Mouse (Mus musculus) liver, adult (tissue): ENCODE data around the gene Crtc3.
A peak's percentile ranks its signal among the peaks of the same experiment; 100 is the strongest.

Source experiments
- GATA4 ChIP-seq: IDR thresholded peaks from 2 replicates; pipeline ENCODE4 v1.6.1; 2014; ENCODE audit warnings: mild to moderate bottlenecking, low read length; ENCODE audit not compliant: insufficient replicate concordance

Gene Crtc3

DNA sequence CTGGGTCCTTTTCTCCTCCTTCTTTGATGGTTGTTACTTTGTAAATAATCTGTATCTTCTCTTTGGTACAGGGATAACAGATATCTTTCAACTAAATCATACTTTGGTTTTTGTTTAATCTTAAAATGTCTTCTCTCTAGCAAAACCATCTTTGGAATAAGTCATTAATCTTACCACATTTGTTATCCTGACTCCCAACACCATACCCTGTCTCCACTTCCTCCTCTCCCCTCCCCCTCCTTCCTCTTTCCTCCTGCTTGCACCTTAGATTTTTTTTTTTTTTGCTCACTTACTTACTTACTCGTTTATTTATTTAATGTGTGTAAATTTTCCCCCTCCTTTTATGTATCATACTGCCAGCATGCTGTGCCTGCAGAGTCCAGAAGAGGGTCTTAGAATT, 7.7 kb upstream of the Crtc3 start:
- TF ChIP-seq GATA4: no peak

DNA sequence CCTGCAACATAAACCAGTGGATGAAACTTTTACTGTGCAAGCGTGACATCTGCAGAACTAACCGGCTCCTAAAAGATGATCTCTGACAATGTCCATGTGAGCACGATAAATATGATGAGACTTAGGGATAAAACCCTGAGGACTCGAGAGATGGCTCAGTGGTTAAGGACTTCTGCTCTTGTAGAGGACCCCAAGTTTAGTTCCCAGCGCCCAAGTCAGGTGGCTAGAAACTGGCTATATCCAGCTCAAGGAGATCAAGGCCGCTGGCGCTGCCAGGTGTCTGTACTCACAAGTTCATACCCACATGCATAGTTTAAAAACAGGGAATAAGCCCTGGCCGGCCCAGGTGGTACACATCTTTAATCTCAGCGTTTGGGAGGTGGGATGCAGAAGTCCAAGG, 3.8 kb upstream of the Crtc3 start:
- no peak for TF ChIP-seq GATA4

DNA sequence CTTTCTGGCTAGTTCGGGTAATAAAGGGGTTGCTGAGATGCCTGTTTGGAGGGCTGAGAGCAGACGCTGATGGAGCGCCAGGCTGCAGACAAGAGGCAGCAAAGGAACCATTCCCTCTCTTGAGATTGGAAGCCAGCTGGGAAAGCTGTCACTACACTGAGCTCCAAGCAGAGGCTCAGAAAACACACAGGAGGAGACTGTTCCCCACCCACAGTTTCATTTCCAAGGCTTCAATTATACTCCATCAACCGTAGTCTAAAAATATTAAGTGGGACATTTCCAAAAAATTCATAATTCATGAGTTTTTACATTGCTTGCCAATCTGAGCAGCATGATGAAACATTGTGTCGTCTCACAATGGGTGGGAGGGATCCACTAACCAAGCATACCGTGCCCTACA, 2.5 kb upstream of the Crtc3 start:
- TF ChIP-seq GATA4: no peak

DNA sequence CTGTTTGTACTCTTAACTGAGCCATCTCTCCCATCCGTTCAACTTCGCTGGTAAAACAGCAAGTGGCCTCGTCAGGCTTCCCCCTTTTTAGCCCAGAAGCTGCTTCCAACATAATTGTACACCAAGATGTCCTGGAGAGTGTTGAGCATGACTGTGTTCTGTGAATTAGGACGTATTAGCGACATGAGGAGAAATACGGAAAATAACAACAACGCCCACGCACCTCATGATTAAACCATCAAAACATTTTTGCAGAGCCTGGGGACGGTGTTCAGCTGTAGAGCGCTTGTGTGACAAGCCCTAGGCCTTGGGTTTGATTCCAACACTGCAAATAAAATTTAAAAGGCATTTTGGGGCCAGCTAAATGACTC, 529 bp upstream of the Crtc3 start:
- TF ChIP-seq GATA4: no peak

DNA sequence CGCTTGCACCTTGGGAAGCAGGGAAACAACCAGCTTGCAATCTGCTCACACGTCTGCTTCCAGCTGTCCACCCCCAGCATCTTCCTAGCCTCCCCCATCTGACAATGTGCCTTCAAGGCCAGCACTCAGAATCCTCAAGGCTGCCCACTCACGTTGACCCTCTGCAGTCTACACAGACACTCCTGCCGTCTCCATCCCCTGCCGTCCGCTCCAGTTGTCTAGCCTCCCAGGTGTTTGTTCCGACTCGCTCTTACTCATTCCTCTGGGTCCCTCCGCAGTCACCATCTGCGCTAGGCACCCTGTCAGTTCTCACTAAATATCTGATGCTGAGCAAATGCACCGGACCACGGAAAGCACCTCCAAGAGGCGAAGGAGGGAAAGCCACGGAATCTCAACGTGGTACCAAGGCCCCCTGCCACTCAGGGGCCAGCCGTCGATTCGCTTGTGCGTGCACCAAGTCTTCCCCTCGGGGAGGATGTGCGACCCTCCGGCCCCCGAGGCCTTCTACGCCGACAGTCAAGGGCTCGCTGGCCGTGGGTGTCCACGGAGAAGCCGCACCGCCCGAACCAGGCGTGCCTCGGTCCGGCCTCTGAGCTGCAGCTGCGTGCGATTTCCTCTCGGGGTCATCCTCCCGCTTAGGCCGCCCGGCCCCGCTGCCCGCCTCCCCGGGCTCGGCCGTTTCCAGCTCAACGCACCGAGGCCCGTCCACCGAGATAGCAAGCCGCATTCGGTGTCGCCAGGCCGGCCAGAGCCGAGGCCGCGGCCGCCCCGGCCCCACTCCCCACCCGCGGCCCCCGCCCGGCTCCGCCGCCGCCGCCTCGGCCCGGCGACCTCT, 739 bp downstream of the Crtc3 start:
- no peak for TF ChIP-seq GATA4

DNA sequence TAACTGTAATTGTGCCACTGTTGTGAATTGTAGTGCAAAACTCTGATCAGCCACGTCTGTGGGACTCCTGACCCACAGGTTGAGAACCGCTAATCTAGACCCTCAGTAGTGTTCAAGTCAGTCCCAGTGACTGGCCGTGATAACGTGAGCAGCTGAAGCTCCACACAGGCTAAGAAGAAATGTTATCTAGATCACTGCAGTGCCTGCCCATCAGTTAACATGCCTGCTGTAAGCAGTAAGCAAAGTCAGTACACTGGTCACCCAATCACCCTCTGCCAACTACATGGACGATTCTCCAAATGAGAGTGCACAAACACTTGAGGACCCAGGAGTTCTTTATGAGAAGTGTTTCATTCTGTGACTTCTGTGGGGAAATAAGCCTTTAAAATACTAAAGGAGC, 3.0 kb downstream of the Crtc3 start:
- 0 out of 2 replicates have a peak, but pooled peaks have one; percentile 49 for TF ChIP-seq GATA4

DNA sequence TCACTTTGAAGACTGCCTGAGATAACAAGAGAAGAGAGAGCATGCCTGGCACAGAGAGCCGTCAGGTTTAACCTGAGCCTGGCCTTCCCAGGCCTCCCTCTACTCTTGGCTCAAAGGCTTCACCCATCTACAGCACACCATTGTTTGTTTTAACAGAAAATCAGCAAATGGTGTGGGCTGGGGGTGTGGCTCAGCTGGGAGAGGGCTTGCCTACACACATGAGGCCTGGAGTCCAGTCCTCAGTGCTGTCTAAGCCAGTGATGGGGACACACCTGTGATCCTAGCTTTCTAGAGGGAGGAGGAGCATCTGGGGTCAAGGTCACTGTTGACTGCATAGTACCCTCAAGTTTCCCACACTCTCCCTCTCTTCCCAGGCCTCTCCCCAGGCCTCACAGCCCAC, 6.0 kb downstream of the Crtc3 start:
- TF ChIP-seq GATA4: no peak

DNA sequence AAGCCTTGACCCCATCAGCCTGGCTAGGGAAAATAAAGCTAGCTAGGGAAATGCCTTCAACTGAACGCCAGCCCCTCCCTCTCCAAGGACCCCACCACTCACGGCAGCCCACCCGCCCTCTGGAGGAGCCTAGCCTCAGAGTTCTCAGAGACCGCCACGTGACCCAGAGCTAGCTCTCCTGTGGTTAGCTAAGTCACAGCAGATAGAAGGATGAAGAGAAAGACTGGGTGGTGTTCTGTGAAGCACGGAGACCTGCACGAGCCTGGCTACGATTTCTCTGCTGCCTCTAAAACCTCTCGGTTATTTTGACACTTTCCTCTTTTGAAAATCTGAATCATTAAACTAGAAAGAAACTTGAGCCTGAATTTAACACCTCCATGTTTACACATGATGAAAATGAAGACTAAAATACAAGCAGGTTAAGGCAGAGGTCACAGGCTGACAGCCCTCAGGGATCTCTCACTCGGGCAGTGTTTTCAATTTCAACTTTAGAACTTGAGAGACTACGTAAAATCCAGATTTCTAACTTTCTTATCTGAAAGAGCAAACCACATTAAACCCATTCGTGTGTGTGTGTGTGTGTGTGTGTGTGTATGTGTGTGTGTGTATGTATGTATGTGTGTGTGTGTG, 8.3 kb downstream of the Crtc3 start:
- TF ChIP-seq GATA4: no peak

DNA sequence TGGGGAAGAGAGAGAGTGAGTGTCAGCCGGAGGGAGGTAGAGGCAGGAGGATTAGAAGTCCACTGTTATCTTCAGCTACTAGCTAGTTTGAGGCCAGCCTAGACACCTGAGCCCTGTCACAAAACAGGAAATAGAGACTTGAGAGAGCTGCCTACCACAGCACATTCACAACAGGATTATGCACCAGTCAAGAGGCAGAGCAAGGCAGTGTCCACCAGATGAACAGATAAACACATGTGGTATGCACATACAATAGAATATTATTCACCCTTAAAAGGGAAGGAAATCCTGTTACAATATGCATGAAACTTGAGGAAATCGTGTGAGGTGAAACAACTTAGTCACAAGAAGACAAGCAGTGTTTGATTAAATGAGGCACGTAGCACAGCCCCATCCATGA, 16.4 kb downstream of the Crtc3 start:
- no peak for TF ChIP-seq GATA4

DNA sequence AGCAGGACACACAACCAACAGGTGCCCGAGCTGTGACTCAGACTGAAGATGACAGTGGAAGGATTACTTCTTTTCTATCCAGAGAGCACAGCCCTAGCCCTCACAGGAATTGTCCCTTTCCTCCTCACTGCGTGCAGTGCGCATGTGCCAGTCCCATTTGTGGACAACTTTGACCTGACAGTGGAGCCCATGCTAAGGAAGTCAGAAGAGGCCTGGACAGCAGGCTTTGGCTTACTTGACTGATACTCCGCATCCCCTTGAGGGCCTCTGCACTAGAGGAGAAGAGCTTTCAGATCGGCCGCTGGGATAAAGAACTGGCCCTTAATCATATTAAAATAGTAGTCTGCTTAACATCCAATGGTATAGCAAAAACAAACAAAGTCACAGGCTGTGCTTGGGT, 17.8 kb downstream of the Crtc3 start:
- no peak for TF ChIP-seq GATA4

DNA sequence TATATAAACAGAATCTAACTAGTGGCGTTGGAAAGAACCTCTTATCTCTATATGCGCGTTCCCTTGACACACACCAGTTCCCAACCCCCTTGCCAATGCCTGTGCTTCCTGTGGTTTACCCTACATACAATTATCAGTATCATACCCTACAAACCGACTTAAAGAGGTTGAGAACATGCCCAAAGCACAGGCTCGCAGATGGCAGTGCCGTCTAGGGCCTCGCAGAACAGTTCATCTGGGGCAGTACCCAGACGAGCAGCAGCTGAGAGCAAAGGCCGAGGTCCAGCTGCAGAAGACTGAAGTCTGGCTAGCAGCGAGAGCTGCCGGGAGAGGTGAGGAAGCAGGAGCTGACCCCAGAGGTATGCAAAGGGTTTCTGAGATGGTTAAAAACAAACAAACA, 21.5 kb downstream of the Crtc3 start:
- no peak for TF ChIP-seq GATA4

DNA sequence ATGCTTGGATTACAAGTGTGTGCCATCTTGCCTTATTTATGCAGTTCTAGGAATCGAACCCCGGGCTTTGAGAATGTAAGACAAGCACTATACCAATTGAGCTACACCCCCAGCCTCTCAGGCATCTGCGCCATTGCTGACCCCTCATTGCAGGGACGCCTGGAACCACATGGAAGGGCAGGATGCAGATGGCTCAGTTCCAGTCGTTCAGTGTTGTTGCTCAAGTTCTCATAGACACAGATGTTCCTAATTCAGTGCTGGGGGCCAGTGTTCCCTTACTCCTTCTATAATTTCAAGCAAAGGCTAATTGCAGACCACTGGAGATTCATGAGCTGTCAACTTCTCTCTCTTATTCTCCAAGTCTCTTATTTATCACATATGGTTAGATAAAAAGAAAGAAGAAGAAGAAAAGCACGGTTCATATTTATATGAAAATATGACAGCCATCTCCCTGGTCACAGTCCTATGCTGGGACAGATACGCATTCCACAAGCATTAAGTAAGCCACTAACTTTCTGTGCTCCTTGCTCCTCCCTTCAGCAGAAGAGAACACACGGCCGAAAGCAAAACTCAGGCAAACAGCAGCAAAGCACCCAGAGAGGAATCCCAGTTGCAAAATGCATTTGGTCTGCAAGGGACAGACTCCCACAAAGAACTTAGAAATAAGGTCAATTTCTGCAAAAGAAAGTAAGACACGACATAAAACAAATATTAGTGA, 22.3 kb downstream of the Crtc3 start:
- no peak for TF ChIP-seq GATA4

DNA sequence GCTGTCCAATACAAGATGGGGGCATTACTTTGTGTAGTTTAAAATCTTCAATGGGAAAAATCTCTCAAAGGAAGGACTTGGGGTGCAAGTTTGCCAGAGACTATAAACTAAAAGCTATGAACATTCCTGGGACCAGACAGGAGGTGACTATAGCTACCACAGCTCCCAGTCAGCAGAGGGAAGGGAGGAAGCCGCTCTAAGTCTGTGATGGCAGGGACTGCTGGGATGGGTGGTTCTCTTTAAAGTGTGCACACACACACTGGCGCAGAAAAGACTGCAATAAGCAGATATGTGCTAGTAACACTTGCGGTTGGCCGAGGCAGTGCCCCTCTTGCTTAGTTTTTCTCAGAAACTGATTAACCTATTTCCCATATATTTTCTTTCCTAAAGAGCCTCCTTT, 27.6 kb downstream of the Crtc3 start:
- TF ChIP-seq GATA4: no peak

DNA sequence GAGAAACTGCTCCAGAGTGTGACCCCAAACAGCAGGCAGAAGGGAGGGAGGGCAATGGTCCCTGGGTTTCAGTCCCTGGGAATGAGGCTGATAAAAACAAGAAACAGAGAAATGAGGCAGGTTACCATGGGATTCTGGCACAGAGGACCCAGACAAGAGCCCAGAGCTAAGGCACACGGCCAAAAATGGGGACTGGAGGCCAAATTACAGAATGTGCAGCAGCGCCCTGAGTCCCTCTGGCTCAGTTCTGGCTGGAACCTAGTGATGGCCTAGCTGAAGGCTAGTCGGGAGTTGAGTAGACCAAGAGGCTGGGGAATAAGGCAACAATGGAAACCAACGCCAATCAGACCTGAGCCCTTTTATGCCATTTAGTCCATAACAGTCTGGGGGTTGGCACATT, 28.1 kb downstream of the Crtc3 start:
- no peak for TF ChIP-seq GATA4

DNA sequence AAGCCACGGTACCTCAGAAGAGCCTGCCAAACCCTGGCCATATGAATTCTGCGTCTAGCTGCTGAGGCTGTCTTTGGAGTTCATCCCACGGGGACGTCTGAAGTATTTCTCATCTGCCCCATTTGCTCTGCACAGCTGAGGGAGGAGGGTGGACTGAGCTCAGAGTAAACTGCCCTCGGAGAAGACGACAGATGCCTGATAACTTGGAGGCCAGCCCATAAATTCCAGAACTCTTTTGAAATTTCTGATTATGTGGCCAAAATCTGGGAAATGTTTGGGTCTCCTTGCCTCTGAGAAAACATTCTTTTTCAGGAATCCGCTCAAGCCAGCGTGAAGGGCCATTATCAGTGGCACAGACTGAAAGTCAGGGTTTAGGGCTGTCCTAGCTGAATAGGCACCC, 30.8 kb downstream of the Crtc3 start:
- no peak for TF ChIP-seq GATA4

DNA sequence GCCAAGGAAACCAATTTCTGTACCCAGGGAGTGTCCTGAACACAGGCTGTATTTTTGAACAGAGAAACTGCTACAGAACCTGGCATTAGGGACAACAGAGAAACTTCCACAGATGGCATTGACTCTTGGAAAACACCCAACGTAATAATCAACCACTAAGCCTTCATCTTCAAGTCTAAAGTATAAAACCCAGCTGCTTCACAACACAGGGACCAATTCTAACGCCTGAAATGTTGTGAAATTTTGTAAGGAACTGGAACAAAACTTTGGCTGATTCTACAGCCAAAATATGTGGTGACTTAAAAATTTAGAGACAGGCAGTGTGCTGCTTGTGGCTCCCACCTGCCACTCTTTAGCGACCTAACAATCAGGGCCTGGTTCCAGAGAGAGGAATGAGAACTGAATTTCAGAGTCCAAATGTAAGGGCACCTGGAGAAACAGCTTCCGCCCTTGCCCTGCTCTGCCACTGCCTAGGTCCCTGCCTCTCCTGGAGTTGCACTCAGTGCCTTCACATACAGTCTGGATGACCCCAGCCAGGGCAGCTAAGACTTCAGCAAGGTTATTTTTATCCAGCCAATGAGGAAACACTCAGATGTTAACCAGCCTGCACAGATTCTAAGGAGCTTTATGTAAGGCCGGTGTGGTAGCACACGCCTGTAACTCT, 33.2 kb downstream of the Crtc3 start:
- no peak for TF ChIP-seq GATA4
